Mouse (Mus musculus): ENCODE results near the gene Prkce.

DNA sequence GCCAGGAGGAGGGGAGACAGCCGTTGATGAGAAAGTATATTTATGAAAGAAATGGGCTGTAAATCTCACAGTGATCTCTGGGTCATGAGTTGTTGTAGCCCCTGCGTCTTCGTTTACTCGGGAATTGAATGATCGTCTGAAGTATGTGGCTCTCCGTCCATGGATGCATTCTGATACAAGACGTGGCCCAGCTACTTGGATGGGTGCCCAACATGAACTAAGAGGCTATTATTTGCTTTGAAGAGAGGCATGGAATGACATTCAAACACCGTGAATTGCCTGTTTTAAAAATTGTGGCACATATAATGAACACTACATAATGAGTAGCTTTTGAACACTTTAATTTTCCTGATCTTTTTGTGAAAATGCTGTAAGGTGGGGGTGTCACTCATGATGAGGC, 93.5 kb downstream of the Prkce start:
- TF ChIP-seq CTCF (IDR thresholded peaks at IDR 0.05; ENCODE audit: borderline replicate concordance, extremely low read depth, insufficient read depth, insufficient read length) (no peak), POLR2A (IDR thresholded peaks at IDR 0.05; ENCODE audit: borderline replicate concordance, extremely low read depth, insufficient read depth, insufficient read length, poor library complexity, severe bottlenecking) (no peak)

Data from brain, embryonic 14.5 days (tissue).